In the genomic region with DNA sequence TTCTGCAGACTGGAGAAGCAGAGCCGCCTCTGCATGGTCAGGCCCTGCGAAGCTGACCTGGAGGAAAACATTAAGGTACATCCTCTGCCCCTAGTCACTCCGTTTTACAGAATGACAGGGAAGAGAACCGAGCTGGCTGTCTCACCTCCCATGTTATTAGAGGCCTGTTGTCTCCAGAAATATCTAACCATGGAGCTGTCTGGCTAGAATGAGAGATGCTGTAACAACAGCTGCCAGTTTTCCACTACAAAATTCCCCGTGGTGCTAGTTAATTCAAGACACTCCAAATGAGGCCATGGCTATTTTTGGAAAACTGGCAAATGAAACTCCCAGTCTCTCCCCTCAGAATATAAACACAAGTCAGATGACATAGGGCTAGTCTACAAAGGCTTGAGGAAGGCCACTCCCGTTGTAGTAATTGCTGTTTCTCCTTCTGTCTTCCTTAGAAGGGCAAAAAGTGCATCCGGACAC, we compare ENCODE assay signal across 9 mouse cellular contexts. TPM values are rescaled to one million over a fixed set of nuclear protein-coding genes. Genes with fewer than 3 reads are reported as not detected.
A peak's percentile ranks its signal among the peaks of the same experiment; 100 is the strongest.
DNase-seq lines count a peak whose midpoint lies in the region; ATAC-seq and TF ChIP-seq lines count a peak whose summit lies in the region.
"Had no signal": no experiment of that assay in that cellular context is flagged by ENCODE, and none has a peak within 500 bp of the region (broad histone marks: within the 10 kb centered on the region; RNA-seq: fewer than 3 reads in every experiment).

No protein-coding gene starts in this region.

- peak overlapping the region; percentile 95 for H3K27ac ChIP-seq in heart, embryonic 10.5 days
- H3K27ac ChIP-seq in limb, embryonic 15.5 days: peak overlapping the region; percentile 92
- peak overlapping the region; percentile 89 for H3K27ac ChIP-seq in stomach, embryonic 14.5 days (ENCODE audit: low read length)
- H3K27ac ChIP-seq: macrophage had no signal

- H3K36me3 ChIP-seq in E14TG2a.4 (ENCODE audit: insufficient read depth, low read length): peaks cover 25% of the 10 kb centered on the region
- H3K36me3 ChIP-seq in heart, embryonic 10.5 days: peaks cover 6% of the 10 kb centered on the region; the same call in 1 of the 2 replicates
- H3K36me3 ChIP-seq in limb, embryonic 15.5 days: no peaks in the 10 kb centered on the region
- no peaks in the 10 kb centered on the region; the same call in 1 of the 2 replicates for H3K36me3 ChIP-seq in stomach, embryonic 14.5 days (ENCODE audit: control insufficient read depth, insufficient read depth, low read length)

- ATAC-seq in limb, embryonic 15.5 days (ENCODE audit: insufficient number of reproducible peaks, low FRiP score, low TSS enrichment, low read depth): no peak
- no peak for ATAC-seq in stomach, embryonic 14.5 days (ENCODE audit: insufficient number of reproducible peaks, insufficient read depth, low FRiP score, low read depth)

- H3K4me2 ChIP-seq in limb, embryonic 15.5 days: peak overlapping the region; percentile 66
- peak overlapping the region; percentile 68 for H3K4me2 ChIP-seq in stomach, embryonic 14.5 days (replicated peaks; ENCODE audit: low read depth, low read length)

- no peak for TF ChIP-seq POLR2A in brain, embryonic 14.5 days (IDR thresholded peaks at IDR 0.05; ENCODE audit: borderline replicate concordance, extremely low read depth, insufficient read depth, insufficient read length, poor library complexity, severe bottlenecking)

- TF ChIP-seq CTCF in E14TG2a.4 (conservative IDR thresholded peaks at IDR 0.05; ENCODE audit: low read length): no peak
- no peak for TF ChIP-seq CTCF in brain, embryonic 14.5 days (IDR thresholded peaks at IDR 0.05; ENCODE audit: borderline replicate concordance, extremely low read depth, insufficient read depth, insufficient read length)

- H3K4me1 ChIP-seq in E14TG2a.4 (replicated peaks; ENCODE audit: low read depth, low read length): peaks cover 48% of the 10 kb centered on the region
- peaks cover 45% of the 10 kb centered on the region for H3K4me1 ChIP-seq in heart, embryonic 10.5 days
- H3K4me1 ChIP-seq in limb, embryonic 15.5 days: peaks cover 39% of the 10 kb centered on the region
- peaks cover 19% of the 10 kb centered on the region for H3K4me1 ChIP-seq in stomach, embryonic 14.5 days (ENCODE audit: control insufficient read depth, insufficient read depth, low read length)

- peak overlapping the region; percentile 92 for H3K4me3 ChIP-seq in E14TG2a.4 (replicated peaks; ENCODE audit: low read length)
- peak overlapping the region; percentile 76 for H3K4me3 ChIP-seq in heart, embryonic 10.5 days
- H3K4me3 ChIP-seq in limb, embryonic 15.5 days: peak overlapping the region; percentile 62
- peak overlapping the region; percentile 47 for H3K4me3 ChIP-seq in stomach, embryonic 14.5 days (ENCODE audit: low read depth, low read length)

- H3K27me3 ChIP-seq in E14TG2a.4 (ENCODE audit: insufficient read depth, low read length): no peaks in the 10 kb centered on the region
- H3K27me3 ChIP-seq in heart, embryonic 10.5 days (ENCODE audit: insufficient read depth, poor library complexity, severe bottlenecking): no peaks in the 10 kb centered on the region
- H3K27me3 ChIP-seq in limb, embryonic 15.5 days: no peaks in the 10 kb centered on the region
- no peaks in the 10 kb centered on the region for H3K27me3 ChIP-seq in stomach, embryonic 14.5 days (ENCODE audit: control insufficient read depth, insufficient read depth, low read length)

- H3K9me3 ChIP-seq in E14TG2a.4 (ENCODE audit: low read length): peaks cover 6% of the 10 kb centered on the region; the same call in 1 of the 2 replicates
- no peaks in the 10 kb centered on the region for H3K9me3 ChIP-seq in heart, embryonic 10.5 days
- H3K9me3 ChIP-seq in limb, embryonic 15.5 days: no peaks in the 10 kb centered on the region
- no peaks in the 10 kb centered on the region for H3K9me3 ChIP-seq in stomach, embryonic 14.5 days (ENCODE audit: control insufficient read depth, low read depth, low read length)

- no peak overlapping the region for H3K9ac ChIP-seq in limb, embryonic 15.5 days
- no peak overlapping the region for H3K9ac ChIP-seq in stomach, embryonic 14.5 days (replicated peaks; ENCODE audit: low read depth, low read length)

- DNase-seq in brain, embryonic 14.5 days (ENCODE audit: low read depth): peak; percentile 60
- DNase-seq in heart, embryonic 10.5 days (ENCODE audit: low spot score): no peak
- no peak for DNase-seq in embryo, embryonic 11 days
- no peak for DNase-seq in thymus, postnatal 4 days
- no peak for DNase-seq in layer of hippocampus, adult 9-11 months

- WGBS in heart, embryonic 10.5 days: 43% methylated on average over 7 of the region's 7 CpGs
- WGBS in limb, embryonic 15.5 days: 42% methylated on average over 7 of the region's 7 CpGs
- WGBS in stomach, embryonic 14.5 days: 47% methylated on average over 7 of the region's 7 CpGs

RNA-seq across cellular contexts. Expression of gene Ccn2, which starts 1.7 kb away (rescaled TPM):
- polyA plus RNA-seq in brain, embryonic 14.5 days (2012; rRNA removed): 8.7 and 11.7 TPM in 2 replicates
- 20.5 and 32.0 TPM in 2 replicates for polyA plus RNA-seq in heart, embryonic 10.5 days (2016; fragmentation: Nextera tagmentation; extraction: Ambion mirVana)
- 19.1 and 20.8 TPM in 2 replicates for polyA plus RNA-seq in limb, embryonic 15.5 days (2015; fragmentation: Nextera tagmentation; extraction: Ambion mirVana)
- 11.3 and 12.5 TPM in 2 replicates for polyA plus RNA-seq in stomach, embryonic 14.5 days (2014; fragmentation: Nextera tagmentation; extraction: Ambion mirVana)
